Mouse (Mus musculus) lung, adult 2 months (tissue): Measurements from ENCODE around the gene Zfp108.

Experiments
- CTCF ChIP-seq: fragments of 200-500 bp; IDR thresholded peaks from 2 replicates; pipeline ENCODE4 v1.5.1; 2011; ENCODE audit warnings: mild to moderate bottlenecking, low read length, control low read depth; ENCODE audit not compliant: insufficient read depth
- POLR2A ChIP-seq: fragments of 200-500 bp; IDR thresholded peaks from 2 replicates; pipeline ENCODE4 v1.6.1; 2011; ENCODE audit warnings: low read depth, mild to moderate bottlenecking, control low read depth, low read length, borderline replicate concordance; ENCODE audit errors: extremely low read depth

DNA sequence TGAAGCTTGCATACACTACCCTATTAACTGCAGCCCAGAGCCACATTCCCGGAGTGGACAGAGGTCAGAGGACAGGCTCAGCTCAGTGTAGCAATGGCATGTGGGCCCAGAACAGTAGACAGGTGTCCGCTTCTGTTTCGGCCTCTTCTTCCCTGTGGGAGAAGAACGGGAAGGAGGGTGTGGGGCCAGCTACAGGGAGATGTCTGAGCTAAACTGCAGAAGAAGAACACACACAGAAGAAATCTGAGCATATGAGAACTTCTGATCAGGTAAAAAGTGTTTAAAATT lies 26.2 kb downstream of the Zfp108 start:
- TF ChIP-seq CTCF, result no peak
- no peak for TF ChIP-seq POLR2A
